Mouse (Mus musculus) thymus, adult 2 months (tissue): Measurements from ENCODE around the gene Pced1b.

ENCODE experiments used
- CTCF ChIP-seq: fragments of 200-500 bp; IDR thresholded peaks from 2 replicates; pipeline ENCODE4 v1.5.1; 2012; ENCODE audit warnings: mild to moderate bottlenecking, control low read depth, low read length, moderate library complexity, borderline replicate concordance; ENCODE audit not compliant: control insufficient read depth, poor library complexity, insufficient read depth; ENCODE audit errors: extremely low read depth
- POLR2A ChIP-seq: fragments of 200-500 bp; IDR thresholded peaks from 2 replicates; pipeline ENCODE4 v1.6.1; 2012; ENCODE audit warnings: mild to moderate bottlenecking, low read length, control low read depth, moderate library complexity; ENCODE audit not compliant: control insufficient read depth, poor library complexity, insufficient read depth; ENCODE audit errors: extremely low read depth

DNA sequence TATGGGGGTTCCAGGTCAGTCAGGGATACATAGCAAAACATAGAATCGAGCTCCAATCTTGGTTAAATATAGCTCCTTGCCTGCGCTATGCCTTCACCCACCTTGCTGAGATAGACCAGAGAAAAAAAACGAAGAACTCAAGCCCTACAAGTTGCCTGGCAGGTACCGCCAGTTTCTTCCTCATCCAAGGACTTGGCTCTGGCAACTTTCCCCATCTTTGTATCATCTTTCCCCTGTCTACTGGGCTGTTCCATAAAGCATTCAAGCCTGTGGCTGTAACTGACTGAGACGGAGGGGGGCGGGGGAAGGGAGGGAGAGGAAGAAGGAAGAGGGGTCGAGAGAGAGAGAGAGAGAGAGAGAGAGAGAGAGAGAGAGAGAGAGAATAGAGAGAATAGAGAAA is 121.7 kb downstream of the Pced1b start:
- TF ChIP-seq CTCF (no peak), POLR2A (no peak)
